Mouse (Mus musculus): ENCODE measurements at regions not wholly inside any gene's neighbourhood (a gene's known extent, or its start where the extent isn't known, plus 50 kb on each side); places are given as distances from the start of the nearest gene placed in this dataset.

DNA sequence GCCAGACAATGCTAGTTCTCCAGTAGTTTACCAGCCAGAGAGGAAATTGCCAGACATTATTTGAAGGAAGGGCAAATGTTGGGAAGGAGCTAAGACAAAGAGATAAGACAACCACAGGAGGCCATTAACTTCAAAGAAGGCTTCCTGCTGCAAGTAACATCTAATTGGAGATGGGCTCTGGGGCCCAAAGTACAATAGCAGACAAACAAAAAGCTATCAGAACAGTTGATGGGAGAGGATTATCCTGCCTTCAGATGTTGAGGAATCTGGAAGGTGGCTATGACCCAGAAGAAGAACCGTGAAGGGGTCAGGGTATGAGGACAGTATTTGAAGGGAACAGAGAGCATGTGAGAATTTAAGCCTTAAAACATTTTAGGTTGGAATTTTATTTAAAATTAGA, 100.2 kb upstream of the Cited2 start:
- Histone ChIP-seq H3K4me1 (ENCODE audit: insufficient read depth) (no peaks in the 10 kb centered on the region), H3K9me3 (ENCODE audit: low read length) (no peaks in the 10 kb centered on the region), H3K27me3 (ENCODE audit: insufficient read depth, low read length) (no peaks in the 10 kb centered on the region), H3K4me3 (ENCODE audit: low read depth, low read length) (no peak overlapping the region), H3K36me3 (replicated peaks; ENCODE audit: insufficient read depth, low read length) (no peaks in the 10 kb centered on the region), H3K27ac (ENCODE audit: low read depth) (no peak overlapping the region), H3K4me2 (ENCODE audit: low read depth, low read length) (no peak overlapping the region), H3K9ac (replicated peaks) (no peak overlapping the region)
- WGBS (ENCODE audit: insufficient replicate concordance) = 79% methylated on average over 1 of the region's 1 CpGs
- ATAC-seq = no peak
- TF ChIP-seq CTCF (IDR thresholded peaks at IDR 0.05; ENCODE audit: low read depth) (no peak), EP300 (IDR thresholded peaks at IDR 0.05; ENCODE audit: low read depth) (no peak)
- DNase-seq = no peak

GRCm38 (mm10) chr10:17629709-17630108, 93.3 kb upstream of the Cited2 start:
- DNase-seq = no peak
- no peak overlapping the region for H3K4me2 ChIP-seq (ENCODE audit: low read depth, low read length)
- no peaks in the 10 kb centered on the region for H3K27me3 ChIP-seq (ENCODE audit: insufficient read depth, low read length)
- 33% methylated on average over 3 of the region's 3 CpGs for WGBS (ENCODE audit: insufficient replicate concordance)
- no peaks in the 10 kb centered on the region for H3K9me3 ChIP-seq (ENCODE audit: low read length)
- no peaks in the 10 kb centered on the region for H3K4me1 ChIP-seq (ENCODE audit: insufficient read depth)
- ATAC-seq = no peak
- no peaks in the 10 kb centered on the region for H3K36me3 ChIP-seq (replicated peaks; ENCODE audit: insufficient read depth, low read length)
- no peak overlapping the region for H3K27ac ChIP-seq (ENCODE audit: low read depth)
- no peak overlapping the region for H3K4me3 ChIP-seq (ENCODE audit: low read depth, low read length)
- TF ChIP-seq EP300 (IDR thresholded peaks at IDR 0.05; ENCODE audit: low read depth) = no peak
- no peak for TF ChIP-seq CTCF (IDR thresholded peaks at IDR 0.05; ENCODE audit: low read depth)
- no peak overlapping the region for H3K9ac ChIP-seq (replicated peaks)

GRCm38 (mm10) chr10:17630861-17631581, 92.0 kb upstream of the Cited2 start:
- no peaks in the 10 kb centered on the region for H3K27me3 ChIP-seq (ENCODE audit: insufficient read depth, low read length)
- no peaks in the 10 kb centered on the region for H3K36me3 ChIP-seq (replicated peaks; ENCODE audit: insufficient read depth, low read length)
- H3K4me2 ChIP-seq (ENCODE audit: low read depth, low read length) = no peak overlapping the region
- H3K4me1 ChIP-seq (ENCODE audit: insufficient read depth) = no peaks in the 10 kb centered on the region
- DNase-seq (no peak), ATAC-seq (no peak)
- no peak overlapping the region for H3K27ac ChIP-seq (ENCODE audit: low read depth)
- H3K4me3 ChIP-seq (ENCODE audit: low read depth, low read length) = no peak overlapping the region
- H3K9ac ChIP-seq (replicated peaks) = no peak overlapping the region
- 77% methylated on average over 4 of the region's 4 CpGs for WGBS (ENCODE audit: insufficient replicate concordance)
- no peaks in the 10 kb centered on the region for H3K9me3 ChIP-seq (ENCODE audit: low read length)
- TF ChIP-seq EP300 (IDR thresholded peaks at IDR 0.05; ENCODE audit: low read depth) (no peak), CTCF (IDR thresholded peaks at IDR 0.05; ENCODE audit: low read depth) (no peak)

GRCm38 (mm10) chr10:17631817-17632216, 91.2 kb upstream of the Cited2 start:
- Histone ChIP-seq H3K36me3 (replicated peaks; ENCODE audit: insufficient read depth, low read length) (no peaks in the 10 kb centered on the region), H3K4me1 (ENCODE audit: insufficient read depth) (no peaks in the 10 kb centered on the region), H3K9ac (replicated peaks) (no peak overlapping the region), H3K9me3 (ENCODE audit: low read length) (no peaks in the 10 kb centered on the region), H3K4me3 (ENCODE audit: low read depth, low read length) (no peak overlapping the region), H3K27me3 (ENCODE audit: insufficient read depth, low read length) (no peaks in the 10 kb centered on the region), H3K4me2 (ENCODE audit: low read depth, low read length) (no peak overlapping the region), H3K27ac (ENCODE audit: low read depth) (no peak overlapping the region; the same call in 1 of the 2 replicates)
- DNase-seq = no peak
- 48% methylated on average over 5 of the region's 5 CpGs for WGBS (ENCODE audit: insufficient replicate concordance)
- ATAC-seq = no peak
- no peak for TF ChIP-seq CTCF (IDR thresholded peaks at IDR 0.05; ENCODE audit: low read depth)
- TF ChIP-seq EP300 (IDR thresholded peaks at IDR 0.05; ENCODE audit: low read depth) = no peak

- Histone ChIP-seq H3K27me3 (ENCODE audit: insufficient read depth, low read length) (no peaks in the 10 kb centered on the region), H3K27ac (ENCODE audit: low read depth) (no peak overlapping the region), H3K9ac (replicated peaks) (no peak overlapping the region), H3K36me3 (replicated peaks; ENCODE audit: insufficient read depth, low read length) (no peaks in the 10 kb centered on the region), H3K9me3 (ENCODE audit: low read length) (no peaks in the 10 kb centered on the region), H3K4me3 (ENCODE audit: low read depth, low read length) (no peak overlapping the region), H3K4me2 (ENCODE audit: low read depth, low read length) (no peak overlapping the region), H3K4me1 (ENCODE audit: insufficient read depth) (no peaks in the 10 kb centered on the region)
- TF ChIP-seq EP300 (IDR thresholded peaks at IDR 0.05; ENCODE audit: low read depth) (no peak), CTCF (IDR thresholded peaks at IDR 0.05; ENCODE audit: low read depth) (no peak)
- WGBS (ENCODE audit: insufficient replicate concordance) = 84% methylated on average over 12 of the region's 12 CpGs
- ATAC-seq (no peak), DNase-seq (no peak)
These were observed 89.9 kb upstream of the Cited2 start for GRCm38 (mm10) chr10:17632959-17633674.

- H3K9ac ChIP-seq (replicated peaks) = no peak overlapping the region
- no peak overlapping the region for H3K4me2 ChIP-seq (ENCODE audit: low read depth, low read length)
- no peak overlapping the region for H3K4me3 ChIP-seq (ENCODE audit: low read depth, low read length)
- ATAC-seq (no peak), DNase-seq (no peak)
- TF ChIP-seq CTCF (IDR thresholded peaks at IDR 0.05; ENCODE audit: low read depth) = no peak
- no peak for TF ChIP-seq EP300 (IDR thresholded peaks at IDR 0.05; ENCODE audit: low read depth)
- H3K27ac ChIP-seq (ENCODE audit: low read depth) = no peak overlapping the region
- no peaks in the 10 kb centered on the region for H3K36me3 ChIP-seq (replicated peaks; ENCODE audit: insufficient read depth, low read length)
- no peaks in the 10 kb centered on the region for H3K9me3 ChIP-seq (ENCODE audit: low read length)
- peaks cover 3% of the 10 kb centered on the region; the same call in 1 of the 2 replicates for H3K4me1 ChIP-seq (ENCODE audit: insufficient read depth)
- no peaks in the 10 kb centered on the region for H3K27me3 ChIP-seq (ENCODE audit: insufficient read depth, low read length)
- 67% methylated on average over 5 of the region's 5 CpGs for WGBS (ENCODE audit: insufficient replicate concordance)
These were observed 77.7 kb upstream of the Cited2 start for GRCm38 (mm10) chr10:17645363-17645762.

All from liver, postnatal 0 days (tissue).